Comparison of ENCODE assay signal across 12 mouse cellular contexts in the genomic region with DNA sequence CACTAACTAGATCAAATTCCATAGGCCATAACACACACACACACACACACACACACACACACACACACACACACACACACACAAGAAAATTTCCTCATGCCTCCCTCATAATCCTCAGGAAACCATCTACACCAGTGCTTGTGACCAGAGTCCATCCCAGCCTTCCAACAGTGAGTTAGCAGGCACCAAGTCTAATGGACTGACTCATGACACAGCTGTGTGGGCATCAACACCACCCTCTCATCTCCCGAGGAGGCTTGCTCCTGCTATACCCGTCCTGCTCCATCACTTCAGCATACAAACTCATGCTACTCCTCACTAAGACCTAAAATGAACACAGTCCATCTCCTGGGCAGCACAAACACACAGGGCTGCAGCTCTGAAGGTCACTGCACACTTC.
"Had no signal": no experiment of that assay in that cellular context is flagged by ENCODE, and none has a peak within 500 bp of the region (broad histone marks: within the 10 kb centered on the region; RNA-seq: fewer than 3 reads in every experiment).

No protein-coding gene starts in this region.

- H3K4me3 ChIP-seq: kidney, embryonic 15.5 days; midbrain, embryonic 12.5 days; neural tube, embryonic 13.5 days had no signal

- H3K9me3 ChIP-seq: kidney, embryonic 15.5 days; midbrain, embryonic 12.5 days; neural tube, embryonic 13.5 days had no signal

- DNase-seq: kidney, adult 2 months; kidney, postnatal 14 days; liver; lung, adult 18-20 months; retina, postnatal 1 day; right cerebral cortex, postnatal 14 days; thymus, postnatal 4 days had no signal

- H3K27me3 ChIP-seq: kidney, embryonic 15.5 days; midbrain, embryonic 12.5 days; neural tube, embryonic 13.5 days had no signal

- ATAC-seq: midbrain, embryonic 16.5 days had no signal

- H3K27ac ChIP-seq: kidney, embryonic 15.5 days; liver, embryonic 14.5 days; midbrain, embryonic 12.5 days; neural tube, embryonic 13.5 days had no signal
